Mouse (Mus musculus) hindbrain, embryonic 13.5 days (tissue): ENCODE measurements around the gene Metrn. TPM values are rescaled to one million over a fixed set of nuclear protein-coding genes. Genes with fewer than 3 reads are reported as not detected.

Source experiments
- ATAC-seq: fragments of 200-750 bp; cut with Nextera tagmentation; 2 replicates; pipeline ENCODE4 v1.8.0; 2017; ENCODE audit warnings: moderate TSS enrichment; ENCODE audit not compliant: low FRiP score
- H3K27ac ChIP-seq: fragments of 300-500 bp; sonication (generic); 2 replicates; pipeline ENCODE4 v1.5.1; 2015; ENCODE audit warnings: inconsistent platforms, mild to moderate bottlenecking, moderate library complexity
- H3K27me3 ChIP-seq: fragments of 300-500 bp; sonication (generic); 2 replicates; pipeline ENCODE4 v1.6.1; 2015; ENCODE audit warnings: mild to moderate bottlenecking, inconsistent platforms
- H3K36me3 ChIP-seq: fragments of 300-500 bp; sonication (generic); 2 replicates; pipeline ENCODE4 v1.6.1; 2015; ENCODE audit warnings: mild to moderate bottlenecking, inconsistent platforms
- H3K4me1 ChIP-seq: fragments of 300-500 bp; sonication (generic); replicated peaks from 2 replicates; pipeline ENCODE4 v1.6.1; 2015; ENCODE audit warnings: inconsistent platforms
- H3K4me2 ChIP-seq: fragments of 300-500 bp; sonication (generic); 2 replicates; pipeline ENCODE4 v1.6.1; 2015; ENCODE audit warnings: inconsistent platforms, mild to moderate bottlenecking, moderate library complexity
- H3K4me3 ChIP-seq: fragments of 300-500 bp; sonication (generic); 2 replicates; pipeline ENCODE4 v1.5.1; 2015; ENCODE audit warnings: mild to moderate bottlenecking, inconsistent platforms
- H3K9ac ChIP-seq: fragments of 300-500 bp; sonication (generic); 2 replicates; pipeline ENCODE4 v1.6.1; 2015; ENCODE audit warnings: mild to moderate bottlenecking, inconsistent platforms
- H3K9me3 ChIP-seq: fragments of 300-500 bp; sonication (generic); 2 replicates; pipeline ENCODE4 v1.6.1; 2016; ENCODE audit warnings: inconsistent platforms
- WGBS: fragments of 180-500 bp; shearing (Covaris S2); methylation state at CpG from one replicate; pipeline ENCODE4 v1.1.7; 2015; 5-methylcytosine and 5-hydroxymethylcytosine counted together
- microRNA-seq: library from miRNA; unstranded; fragments of <30 nt; microRNA quantifications from one replicate; pipeline ENCODE4, GENCODE M21; 2016
- polyA plus RNA-seq: library from polyadenylated mRNA; unstranded; fragments of >200 nt; fragmentation: Nextera tagmentation; extraction: Ambion mirVana; gene quantifications from 2 replicates; pipeline ENCODE4 v1.2.1, GENCODE M21; 2015

Metrn gene
- polyA plus RNA-seq, 1 experiment from 2014 or later = 57.6 TPM

DNA sequence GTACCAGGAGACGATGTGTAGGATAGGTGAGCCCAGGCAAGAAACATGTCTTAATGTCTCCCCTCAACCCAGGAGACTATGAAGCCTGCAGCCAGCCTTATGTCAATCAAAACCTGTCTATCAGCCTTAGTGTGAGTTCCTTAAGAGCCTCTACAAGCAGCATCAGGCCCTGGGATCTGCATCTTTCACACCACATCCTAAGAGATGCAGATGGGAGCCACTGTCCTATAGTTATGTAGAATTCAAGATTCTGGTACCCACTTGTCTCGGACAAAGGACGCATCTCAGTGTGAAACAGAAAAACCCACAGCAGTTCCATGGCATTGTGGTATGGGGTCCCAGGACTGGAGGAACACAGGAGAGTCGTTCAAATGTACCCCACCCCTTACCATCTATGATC, 41.9 kb downstream of the Metrn start:
- ATAC-seq = no peak
- Histone ChIP-seq H3K4me1 (peaks cover 7% of the 10 kb centered on the region), H3K27me3 (peaks cover 40% of the 10 kb centered on the region), H3K27ac (no peak overlapping the region), H3K9ac (no peak overlapping the region), H3K4me2 (no peak overlapping the region), H3K9me3 (no peaks in the 10 kb centered on the region), H3K36me3 (no peaks in the 10 kb centered on the region), H3K4me3 (no peak overlapping the region)
- WGBS = 82% methylated on average over 4 of the region's 4 CpGs

GRCm38 (mm10) chr17:25754241-25754640, 42.7 kb downstream of the Metrn start, which contains the start of gene Msln:
TSS of gene Msln (minus strand) at chr17:25754378.
- Histone ChIP-seq H3K9ac (no peak within 1 kb of the TSS), H3K27ac (no peak within 1 kb of the TSS), H3K4me1 (peaks cover 7% of the 10 kb centered on the region), H3K9me3 (no peaks in the 10 kb centered on the region), H3K4me2 (no peak within 1 kb of the TSS), H3K36me3 (no peaks in the 10 kb centered on the region), H3K4me3 (no peak within 1 kb of the TSS), H3K27me3 (peaks cover 39% of the 10 kb centered on the region)
- 84% methylated on average over 9 of the region's 9 CpGs for WGBS
- ATAC-seq = no peak

DNA sequence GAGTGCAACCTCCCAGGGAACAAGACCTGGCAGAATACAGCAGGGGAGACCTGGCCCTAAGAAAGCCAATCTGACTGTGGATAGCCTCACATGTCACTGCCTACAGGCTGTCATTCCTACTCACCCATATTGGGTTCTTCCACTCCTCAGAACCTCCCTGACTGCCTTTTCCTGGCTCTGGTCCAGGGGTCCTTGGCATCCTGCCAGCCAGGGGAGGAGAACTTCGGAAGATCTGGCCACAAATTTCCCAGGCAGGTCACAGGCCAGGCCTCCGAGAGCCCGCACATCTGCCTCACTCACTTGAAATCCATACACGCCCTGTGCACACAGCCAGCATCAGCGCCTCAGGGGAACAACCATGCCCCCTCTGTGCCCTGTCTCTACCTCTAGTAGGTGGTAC, 45.5 kb downstream of the Metrn start:
- peaks cover 20% of the 10 kb centered on the region; the same call in 1 of the 2 replicates for H3K27me3 ChIP-seq
- no peaks in the 10 kb centered on the region for H3K36me3 ChIP-seq
- peaks cover 7% of the 10 kb centered on the region for H3K4me1 ChIP-seq
- 65% methylated on average over 5 of the region's 5 CpGs for WGBS
- no peak overlapping the region for H3K9ac ChIP-seq
- no peak for ATAC-seq
- no peak overlapping the region for H3K4me3 ChIP-seq
- H3K4me2 ChIP-seq = no peak overlapping the region
- no peak overlapping the region for H3K27ac ChIP-seq
- H3K9me3 ChIP-seq = no peaks in the 10 kb centered on the region

DNA sequence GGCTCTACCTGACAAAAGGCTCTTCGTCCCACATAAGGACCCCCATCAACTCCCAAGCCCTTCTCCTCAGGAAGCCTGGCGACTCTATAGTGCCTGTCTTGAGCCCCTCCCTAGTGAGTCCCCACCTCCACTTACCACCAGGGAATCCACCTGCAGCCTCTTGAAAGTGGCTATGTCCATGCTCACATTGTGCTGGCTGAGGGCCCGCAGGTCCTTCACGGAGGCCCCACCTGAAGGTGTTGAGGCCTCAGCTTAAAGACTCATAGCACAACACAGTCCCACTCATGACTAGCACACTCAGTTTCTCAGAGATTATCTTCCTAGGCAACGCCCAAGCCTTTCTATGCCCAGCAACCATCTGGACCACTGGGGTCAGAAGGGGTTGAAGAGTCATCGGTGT, 47.6 kb downstream of the Metrn start:
- H3K36me3 ChIP-seq = no peaks in the 10 kb centered on the region
- H3K4me2 ChIP-seq = no peak overlapping the region
- no peak for ATAC-seq
- peaks cover 18% of the 10 kb centered on the region; the same call in 1 of the 2 replicates for H3K27me3 ChIP-seq
- H3K9ac ChIP-seq = no peak overlapping the region
- H3K4me3 ChIP-seq = no peak overlapping the region
- H3K4me1 ChIP-seq = peaks cover 7% of the 10 kb centered on the region
- WGBS = 82% methylated on average over 6 of the region's 6 CpGs
- no peak overlapping the region for H3K27ac ChIP-seq
- no peaks in the 10 kb centered on the region for H3K9me3 ChIP-seq

DNA sequence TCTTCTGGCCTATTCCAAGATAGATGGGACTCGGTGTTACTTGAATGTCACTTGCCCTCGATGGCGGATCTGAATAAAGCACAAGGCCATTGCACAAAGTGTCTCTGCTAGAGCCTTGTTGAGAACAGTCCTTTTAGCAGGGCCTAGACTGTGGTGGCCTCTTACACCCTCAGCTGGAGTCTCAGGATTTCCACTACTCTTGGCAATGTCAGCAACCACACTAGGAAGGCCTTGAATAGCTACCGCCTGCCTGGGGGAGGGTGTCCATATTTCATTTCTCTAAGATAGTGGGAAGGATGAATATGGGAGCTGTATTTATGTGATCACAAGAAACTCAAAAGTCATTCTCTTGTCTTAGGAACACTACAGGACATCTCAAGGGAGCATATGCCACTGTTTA, 48.7 kb downstream of the Metrn start:
- H3K9ac ChIP-seq = no peak overlapping the region
- no peak overlapping the region for H3K4me3 ChIP-seq
- 95% methylated on average over 4 of the region's 4 CpGs for WGBS

DNA sequence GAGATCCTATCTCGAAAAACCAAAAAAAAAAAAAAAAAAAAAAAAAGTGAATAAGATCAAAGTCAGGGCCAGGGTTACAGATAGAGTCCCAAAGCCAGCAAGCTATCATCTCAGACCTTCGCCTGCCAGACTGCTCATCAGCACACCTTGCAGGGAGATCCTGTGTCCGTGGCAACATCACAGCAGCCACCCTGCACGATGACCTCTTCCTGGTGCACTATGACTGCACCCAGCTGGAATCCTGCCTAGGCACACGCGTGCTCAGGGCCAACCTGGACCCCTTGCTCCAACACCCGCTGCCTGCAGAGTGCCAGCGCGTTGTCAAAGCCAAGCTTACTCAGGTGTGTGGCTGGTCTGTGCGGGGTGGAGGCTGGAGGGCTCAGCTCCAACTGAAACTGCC, 52.6 kb downstream of the Metrn start:
- Histone ChIP-seq H3K4me2 (no peak overlapping the region), H3K36me3 (no peaks in the 10 kb centered on the region), H3K27ac (no peak overlapping the region), H3K9me3 (no peaks in the 10 kb centered on the region), H3K4me1 (no peaks in the 10 kb centered on the region), H3K27me3 (peaks cover 7% of the 10 kb centered on the region; the same call in 1 of the 2 replicates), H3K9ac (no peak overlapping the region), H3K4me3 (no peak overlapping the region)
- ATAC-seq = no peak
- WGBS = 82% methylated on average over 10 of the region's 10 CpGs

More for the DNA sequence above, 48.7 kb downstream of the Metrn start:
- no peaks in the 10 kb centered on the region for H3K36me3 ChIP-seq
- ATAC-seq = no peak
- H3K27me3 ChIP-seq = 0 out of 2 replicates have a peak, but pooled peaks cover 8% of the 10 kb centered on the region
- no peak overlapping the region for H3K27ac ChIP-seq
- no peaks in the 10 kb centered on the region for H3K9me3 ChIP-seq
- peaks cover 7% of the 10 kb centered on the region for H3K4me1 ChIP-seq
- no peak overlapping the region for H3K4me2 ChIP-seq

- no peak for ATAC-seq
- Histone ChIP-seq H3K27me3 (peaks cover 7% of the 10 kb centered on the region; the same call in 1 of the 2 replicates), H3K27ac (no peak overlapping the region), H3K36me3 (no peaks in the 10 kb centered on the region), H3K4me1 (no peaks in the 10 kb centered on the region), H3K4me3 (no peak overlapping the region), H3K9me3 (no peaks in the 10 kb centered on the region), H3K9ac (no peak overlapping the region), H3K4me2 (no peak overlapping the region)
- 95% methylated on average over 9 of the region's 9 CpGs for WGBS
Observed at GRCm38 (mm10) chr17:25743831-25744230, 53.1 kb downstream of the Metrn start.

Small RNA genes lying within 50 kb of the gene (microRNA-seq; reads per million reads assigned to microRNA genes)
- not detected for gene Gm25083
- gene Mir3082 = not detected
- gene Mir6966 = not detected

Other genes starting within 250 kb of the Metrn start
- 11.1 and 11.8 TPM in 2 replicates for gene Sox8, start 226.4 kb downstream of the Metrn start, polyA plus RNA-seq
- gene Lmf1, start 218.1 kb downstream of the Metrn start, polyA plus RNA-seq = 22.6 and 24.0 TPM in 2 replicates
- gene Gng13, start 80.0 kb downstream of the Metrn start, polyA plus RNA-seq = 1.6 TPM in 2 replicates
- gene Chtf18, start 69.7 kb downstream of the Metrn start, polyA plus RNA-seq = 7.9 and 8.5 TPM in 2 replicates
- 23.4 and 24.2 TPM in 2 replicates for gene Rpusd1, start 69.5 kb downstream of the Metrn start, polyA plus RNA-seq
- gene Mslnl, start 61.1 kb downstream of the Metrn start, polyA plus RNA-seq = not detected in 2 replicates
- gene Msln, start 42.8 kb downstream of the Metrn start, polyA plus RNA-seq = 0.34 TPM in 1 of 2 replicates, not detected in the other
- 27.8 and 28.0 TPM in 2 replicates for gene Narfl, start 23.4 kb downstream of the Metrn start, polyA plus RNA-seq
- gene Haghl, start 11.5 kb downstream of the Metrn start, polyA plus RNA-seq = 125 and 138 TPM in 2 replicates
- 0.16 and 0.36 TPM in 2 replicates for gene Ccdc78, start 10.6 kb downstream of the Metrn start, polyA plus RNA-seq
- gene Fam173a, start 4.2 kb downstream of the Metrn start, polyA plus RNA-seq = 86.6 and 86.8 TPM in 2 replicates
- gene AC134908.4, start 1.5 kb downstream of the Metrn start, polyA plus RNA-seq = 0.60 TPM in 1 of 2 replicates, not detected in the other
- 29.1 and 32.4 TPM in 2 replicates for gene Fbxl16, start 11.9 kb upstream of the Metrn start, polyA plus RNA-seq
- 26.6 and 30.7 TPM in 2 replicates for gene Wdr24, start 26.5 kb upstream of the Metrn start, polyA plus RNA-seq
- 62.9 and 64.2 TPM in 2 replicates for gene Jmjd8, start 31.7 kb upstream of the Metrn start, polyA plus RNA-seq
- 325 and 337 TPM in 2 replicates for gene Stub1, start 36.3 kb upstream of the Metrn start, polyA plus RNA-seq
- 24.2 and 25.5 TPM in 2 replicates for gene Rhbdl1, start 40.2 kb upstream of the Metrn start, polyA plus RNA-seq
- 8.1 and 8.5 TPM in 2 replicates for gene Gm20683, start 44.6 kb upstream of the Metrn start, polyA plus RNA-seq
- 14.5 and 15.9 TPM in 2 replicates for gene Rhot2, start 47.7 kb upstream of the Metrn start, polyA plus RNA-seq
- 19.4 and 19.8 TPM in 2 replicates for gene Wdr90, start 64.4 kb upstream of the Metrn start, polyA plus RNA-seq
- gene Mcrip2, start 71.6 kb upstream of the Metrn start, polyA plus RNA-seq = 11.4 and 11.7 TPM in 2 replicates
- gene Mettl26, start 77.9 kb upstream of the Metrn start, polyA plus RNA-seq = 63.0 and 65.7 TPM in 2 replicates
- gene Wfikkn1, start 83.7 kb upstream of the Metrn start, polyA plus RNA-seq = 0.45 and 0.63 TPM in 2 replicates
- 45.5 and 48.7 TPM in 2 replicates for gene Rab40c, start 122.6 kb upstream of the Metrn start, polyA plus RNA-seq
- 57.1 and 58.9 TPM in 2 replicates for gene Pigq, start 147.8 kb upstream of the Metrn start, polyA plus RNA-seq
- gene Nhlrc4, start 147.8 kb upstream of the Metrn start, polyA plus RNA-seq = 0.09 TPM in 1 of 2 replicates, not detected in the other
- 0.56 and 0.77 TPM in 2 replicates for gene A930017K11Rik, start 155.4 kb upstream of the Metrn start, polyA plus RNA-seq
- gene Capn15, start 188.7 kb upstream of the Metrn start, polyA plus RNA-seq = 20.4 and 21.6 TPM in 2 replicates